Mouse (Mus musculus) kidney, postnatal 0 days (tissue): ENCODE results near the gene Nepro. TPM values are rescaled to one million over a fixed set of nuclear protein-coding genes. Genes with fewer than 3 reads are reported as not detected.

Experiments used
- ATAC-seq: fragments of 200-750 bp; cut with Nextera tagmentation; replicated peaks from 2 replicates; pipeline ENCODE4 v1.8.0; 2017; ENCODE audit warnings: low read depth, moderate number of reproducible peaks, moderate TSS enrichment, moderate library complexity; ENCODE audit not compliant: low FRiP score
- DNase-seq: peaks from one replicate; pipeline ENCODE4 v3.0.0-alpha.2; 2016; ENCODE audit warnings: low spot score
- H3K27ac ChIP-seq: fragments of 300-500 bp; sonication (generic); 2 replicates; pipeline ENCODE4 v1.5.1; 2014; ENCODE audit warnings: mild to moderate bottlenecking
- H3K27me3 ChIP-seq: fragments of 300-500 bp; sonication (generic); 2 replicates; pipeline ENCODE4 v1.6.1; 2014; ENCODE audit warnings: low read length, mixed read lengths; ENCODE audit not compliant: insufficient read depth
- H3K36me3 ChIP-seq: fragments of 300-500 bp; sonication (generic); 2 replicates; pipeline ENCODE4 v1.6.1; 2014; ENCODE audit warnings: low read length, mixed read lengths; ENCODE audit not compliant: insufficient read depth
- H3K4me1 ChIP-seq: fragments of 300-500 bp; sonication (generic); replicated peaks from 2 replicates; pipeline ENCODE4 v1.6.1; 2014; ENCODE audit warnings: antibody characterized with exemption, low read length, mixed read lengths; ENCODE audit not compliant: insufficient read depth
- H3K4me2 ChIP-seq: fragments of 300-500 bp; sonication (generic); 2 replicates; pipeline ENCODE4 v1.6.1; 2014; ENCODE audit warnings: mild to moderate bottlenecking, low read length, moderate library complexity, mixed read lengths
- H3K4me3 ChIP-seq: fragments of 300-500 bp; sonication (generic); replicated peaks from 2 replicates; pipeline ENCODE4 v1.5.1; 2014; ENCODE audit warnings: low read depth, low read length
- H3K9ac ChIP-seq: fragments of 300-500 bp; sonication (generic); 2 replicates; pipeline ENCODE4 v1.6.1; 2014; ENCODE audit warnings: low read depth, low read length
- H3K9me3 ChIP-seq: fragments of 300-500 bp; sonication (generic); replicated peaks from 2 replicates; pipeline ENCODE4 v1.6.1; 2016; ENCODE audit warnings: low read length, inconsistent platforms, mixed read lengths
- CTCF ChIP-seq: IDR thresholded peaks from 2 replicates; pipeline ENCODE4 v1.5.1; 2016; ENCODE audit warnings: antibody characterized with exemption, low read depth, mild to moderate bottlenecking, moderate library complexity
- WGBS: fragments of 180-500 bp; shearing (Covaris S2); extraction: QIAGEN DNeasy Blood & Tissue Kit; methylation state at CpG from one replicate; pipeline ENCODE4 v1.1.7; 2014; 5-methylcytosine and 5-hydroxymethylcytosine counted together
- polyA plus RNA-seq: library from polyadenylated mRNA; unstranded; fragments of >200 nt; fragmentation: Nextera tagmentation; extraction: Ambion mirVana; gene quantifications from 2 replicates; pipeline ENCODE4 v1.2.1, GENCODE M21; 2015

The Nepro gene
- polyA plus RNA-seq, 1 experiment from 2014 or later = 5.1 TPM

DNA sequence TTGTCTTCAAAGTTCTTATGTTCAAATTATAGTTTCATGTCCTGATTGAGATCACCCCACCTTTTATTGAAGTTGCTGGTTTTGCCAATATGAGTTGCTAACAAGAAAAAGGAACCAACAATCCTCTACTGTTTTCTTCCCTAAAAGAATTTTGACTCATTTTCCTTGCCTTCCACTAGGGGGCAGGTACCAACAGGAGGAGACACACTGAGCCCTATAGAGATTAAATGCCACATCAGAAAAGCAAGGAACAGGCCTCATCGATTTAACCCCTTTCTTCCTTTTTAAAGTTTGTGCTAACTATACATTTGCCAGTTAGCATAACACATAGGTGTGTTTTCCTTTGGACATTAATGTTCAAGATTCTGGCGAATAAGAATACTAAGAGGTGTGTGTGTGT, 43.9 kb downstream of the Nepro start:
- TF ChIP-seq CTCF = peak; percentile 92
- no peaks in the 10 kb centered on the region for H3K36me3 ChIP-seq
- no peaks in the 10 kb centered on the region for H3K27me3 ChIP-seq
- 49% methylated on average over 2 of the region's 2 CpGs for WGBS
- H3K9ac ChIP-seq = no peak overlapping the region
- H3K4me3 ChIP-seq = no peak overlapping the region
- no peaks in the 10 kb centered on the region for H3K4me1 ChIP-seq
- no peak overlapping the region for H3K27ac ChIP-seq
- no peak overlapping the region for H3K4me2 ChIP-seq
- no peaks in the 10 kb centered on the region for H3K9me3 ChIP-seq
- no peak for ATAC-seq
- peak; percentile 82 for DNase-seq

DNA sequence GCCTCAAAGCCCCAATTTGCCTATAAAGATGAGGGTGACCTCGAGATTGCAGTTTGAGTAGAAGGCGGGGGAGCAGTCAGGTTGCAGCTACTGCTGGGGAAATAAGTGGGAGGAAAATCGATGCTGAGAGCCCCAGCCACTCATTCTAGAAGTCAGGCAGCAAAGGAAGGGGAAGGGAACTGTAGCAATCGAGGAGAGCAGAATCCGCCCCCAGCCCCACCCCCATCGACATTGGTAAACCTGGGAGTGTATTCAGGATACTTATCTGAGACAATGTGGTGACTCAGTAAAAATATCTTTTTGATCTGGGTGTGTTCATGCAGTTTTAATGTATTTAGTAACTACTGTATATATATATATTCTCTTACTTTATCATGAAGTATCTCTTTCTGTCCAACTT, 48.5 kb downstream of the Nepro start:
- WGBS = 61% methylated on average over 6 of the region's 6 CpGs
- no peak overlapping the region for H3K27ac ChIP-seq
- ATAC-seq = no peak
- H3K9me3 ChIP-seq = no peaks in the 10 kb centered on the region
- H3K9ac ChIP-seq = no peak overlapping the region
- no peak for DNase-seq
- H3K27me3 ChIP-seq = no peaks in the 10 kb centered on the region
- H3K4me3 ChIP-seq = no peak overlapping the region
- H3K36me3 ChIP-seq = no peaks in the 10 kb centered on the region
- H3K4me1 ChIP-seq = no peaks in the 10 kb centered on the region
- H3K4me2 ChIP-seq = no peak overlapping the region
- no peak for TF ChIP-seq CTCF

DNA sequence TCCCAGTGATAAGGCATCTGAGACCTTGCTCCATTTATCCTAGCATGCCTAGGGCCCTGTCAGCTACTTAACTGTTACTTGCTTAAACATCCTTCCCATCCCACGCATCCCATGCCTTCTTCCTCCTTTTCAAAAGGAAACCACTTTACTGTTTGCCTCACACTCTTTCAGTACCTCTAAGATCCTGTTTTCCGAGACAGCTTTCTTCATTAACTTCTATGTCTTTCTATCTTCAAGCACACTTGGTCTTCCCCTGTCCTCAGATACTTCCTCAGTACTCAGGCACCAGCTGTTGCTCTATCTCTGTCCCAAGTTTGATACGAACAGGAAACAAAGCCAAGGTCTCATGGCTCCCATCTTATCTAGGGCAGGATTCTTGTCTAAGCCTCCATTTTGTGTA, 49.6 kb downstream of the Nepro start:
- Histone ChIP-seq H3K27me3 (no peaks in the 10 kb centered on the region), H3K4me2 (no peak overlapping the region), H3K36me3 (no peaks in the 10 kb centered on the region), H3K9ac (no peak overlapping the region), H3K27ac (no peak overlapping the region), H3K4me1 (no peaks in the 10 kb centered on the region), H3K4me3 (no peak overlapping the region), H3K9me3 (no peaks in the 10 kb centered on the region)
- TF ChIP-seq CTCF = no peak
- 81% methylated on average over 3 of the region's 3 CpGs for WGBS
- ATAC-seq (no peak), DNase-seq (no peak)

DNA sequence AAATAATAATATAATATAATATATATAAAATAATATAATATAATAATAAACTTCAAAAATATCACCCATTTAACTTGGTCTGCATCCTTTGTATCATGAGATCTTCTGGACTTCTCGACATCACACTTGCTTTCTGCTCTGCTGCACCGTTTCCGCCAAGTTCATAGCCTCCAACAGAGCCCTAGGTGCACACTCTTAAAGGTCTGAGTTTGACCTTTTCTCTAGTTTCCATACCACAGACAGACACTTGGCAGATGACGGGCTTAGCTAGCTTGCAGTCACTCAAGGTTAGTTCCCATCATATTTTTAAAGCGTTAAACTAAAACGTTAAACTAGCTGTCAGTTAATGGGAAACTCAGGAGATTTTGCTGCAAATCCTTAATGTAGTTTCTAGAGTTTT, 50.1 kb downstream of the Nepro start:
- Histone ChIP-seq H3K4me1 (no peaks in the 10 kb centered on the region), H3K4me3 (no peak overlapping the region), H3K27ac (no peak overlapping the region), H3K4me2 (no peak overlapping the region), H3K9ac (no peak overlapping the region), H3K36me3 (no peaks in the 10 kb centered on the region), H3K9me3 (no peaks in the 10 kb centered on the region), H3K27me3 (no peaks in the 10 kb centered on the region)
- no peak for TF ChIP-seq CTCF
- WGBS = 81% methylated on average over 6 of the region's 6 CpGs
- no peak for ATAC-seq
- DNase-seq = no peak

DNA sequence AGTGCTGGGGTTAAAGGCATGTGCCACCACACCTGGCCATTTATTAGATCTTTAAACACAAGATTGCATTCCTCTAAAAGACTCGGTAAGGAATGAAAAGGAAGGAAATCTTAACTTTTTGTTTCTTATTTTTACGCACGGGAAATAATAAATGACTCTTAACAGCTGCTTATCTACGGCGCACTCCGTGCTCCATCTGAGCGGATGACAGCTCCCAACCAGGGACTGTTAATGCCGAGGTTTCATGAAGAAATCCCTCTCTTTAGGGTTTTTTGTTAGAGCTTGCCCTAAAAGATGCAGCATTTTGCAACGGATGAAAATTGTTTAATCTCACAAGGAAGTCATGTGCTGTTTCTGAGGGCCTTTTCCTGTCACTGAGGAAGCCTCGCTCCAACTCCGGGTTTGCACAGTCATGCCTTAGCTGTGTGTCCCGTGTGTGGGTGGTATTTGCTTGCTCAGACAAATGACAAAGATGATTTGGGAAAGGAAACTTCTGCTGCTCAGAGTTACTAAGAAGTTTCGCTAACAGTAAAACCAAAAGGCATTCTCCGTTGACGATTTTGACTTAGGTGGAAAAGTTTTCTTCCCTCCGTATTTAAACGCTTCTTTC, 54.5 kb downstream of the Nepro start:
- Histone ChIP-seq H3K4me3 (no peak overlapping the region), H3K4me1 (no peaks in the 10 kb centered on the region), H3K27ac (no peak overlapping the region), H3K9ac (no peak overlapping the region), H3K4me2 (peak overlapping the region; percentile 21), H3K27me3 (no peaks in the 10 kb centered on the region), H3K9me3 (no peaks in the 10 kb centered on the region), H3K36me3 (no peaks in the 10 kb centered on the region)
- no peak for TF ChIP-seq CTCF
- DNase-seq (peak; percentile 37), ATAC-seq (no peak)
- 54% methylated on average over 17 of the region's 17 CpGs for WGBS

DNA sequence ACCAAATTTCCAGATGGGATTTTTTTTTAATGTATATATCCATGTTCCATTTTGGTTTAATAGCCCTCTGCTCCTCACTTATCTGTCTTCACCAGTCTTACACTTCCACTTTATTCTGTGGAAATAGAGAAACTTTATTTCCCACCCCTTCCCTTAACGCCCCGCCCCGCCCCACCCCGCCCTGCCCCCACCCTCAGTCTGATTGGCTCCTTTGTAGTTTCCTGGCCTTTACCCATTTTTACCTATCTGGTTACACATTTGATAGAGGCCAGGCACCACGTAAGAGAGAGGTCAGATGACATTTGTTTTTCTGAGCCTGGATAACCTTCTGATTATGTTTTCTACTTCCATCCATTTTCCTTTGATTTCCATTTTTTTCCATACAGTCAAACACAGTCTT, 55.4 kb downstream of the Nepro start:
- no peaks in the 10 kb centered on the region for H3K9me3 ChIP-seq
- ATAC-seq = no peak
- TF ChIP-seq CTCF = no peak

DNA sequence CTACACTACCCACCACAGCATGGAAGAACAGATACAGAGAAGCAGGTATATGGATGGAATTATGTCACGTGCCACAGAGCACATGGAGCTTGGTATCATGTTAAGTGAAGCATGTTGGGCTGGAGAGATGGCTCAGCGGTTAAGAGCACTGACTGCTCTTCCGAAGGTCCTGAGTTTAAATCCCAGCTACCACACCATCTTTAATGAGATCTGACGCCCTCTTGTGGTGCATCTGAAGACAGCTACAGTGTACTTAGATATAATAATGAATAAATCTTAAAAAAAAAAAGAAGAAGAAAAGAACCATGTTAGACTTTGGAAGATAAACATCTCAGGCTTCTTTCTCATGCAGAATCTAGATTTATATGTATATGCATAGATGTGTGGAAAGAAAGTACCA, 56.6 kb downstream of the Nepro start:
- Histone ChIP-seq H3K9me3 (no peaks in the 10 kb centered on the region), H3K4me1 (no peaks in the 10 kb centered on the region), H3K27me3 (no peaks in the 10 kb centered on the region), H3K4me2 (no peak overlapping the region), H3K9ac (no peak overlapping the region), H3K36me3 (no peaks in the 10 kb centered on the region), H3K27ac (no peak overlapping the region), H3K4me3 (no peak overlapping the region)
- TF ChIP-seq CTCF = 0 out of 2 replicates have a peak, but pooled peaks have one; percentile 6
- ATAC-seq = no peak
- no peak for DNase-seq
- WGBS = 71% methylated on average over 4 of the region's 4 CpGs

More for the DNA sequence above, 55.4 kb downstream of the Nepro start:
- WGBS = 84% methylated on average over 5 of the region's 5 CpGs
- Histone ChIP-seq H3K4me1 (no peaks in the 10 kb centered on the region), H3K27ac (no peak overlapping the region), H3K4me2 (no peak overlapping the region), H3K36me3 (no peaks in the 10 kb centered on the region), H3K4me3 (no peak overlapping the region), H3K27me3 (no peaks in the 10 kb centered on the region), H3K9ac (no peak overlapping the region)
- no peak for DNase-seq

Other genes with a start within 250 kb of the Nepro start
- gene Boc, start 165.4 kb upstream of the Nepro start, polyA plus RNA-seq = 13.4 and 13.5 TPM in 2 replicates
- 30.5 and 30.6 TPM in 2 replicates for gene Gtpbp8, start 22.1 kb downstream of the Nepro start, polyA plus RNA-seq
- gene Cd200r1, start 41.4 kb downstream of the Nepro start, polyA plus RNA-seq = 0.69 and 0.97 TPM in 2 replicates
- 0.07 and 0.18 TPM in 2 replicates for gene Cd200r4, start 87.4 kb downstream of the Nepro start, polyA plus RNA-seq
- not detected in 2 replicates for gene Cd200r2, start 142.8 kb downstream of the Nepro start, polyA plus RNA-seq
- gene Cd200r3, start 219.4 kb downstream of the Nepro start, polyA plus RNA-seq = 0.61 and 0.83 TPM in 2 replicates